Comparison of ENCODE assay signal across 28 mouse cellular contexts in the genomic region with DNA sequence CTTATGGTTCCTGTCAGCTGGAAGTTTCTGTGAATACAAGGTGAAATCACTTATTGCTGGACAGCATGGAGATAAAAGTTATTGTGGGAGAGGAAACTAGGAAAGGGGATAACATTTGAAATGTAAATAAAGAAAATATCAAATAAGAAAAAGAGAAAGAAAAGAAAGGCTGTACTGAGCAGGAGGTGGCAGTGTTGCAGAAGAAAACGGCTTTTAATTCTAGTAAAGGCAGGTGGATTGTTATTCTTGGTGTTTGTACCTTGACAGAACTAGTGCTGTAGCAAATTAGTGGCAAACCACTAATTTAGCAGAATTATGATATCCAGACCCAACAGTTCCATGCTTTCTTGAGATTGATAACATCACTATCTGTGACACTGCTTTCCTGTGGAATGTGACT. TPM values are rescaled to one million over a fixed set of nuclear protein-coding genes. Genes with fewer than 3 reads are reported as not detected.
DNase-seq lines count a peak whose midpoint lies in the region; ATAC-seq and TF ChIP-seq lines count a peak whose summit lies in the region.
"Had no signal": no experiment of that assay in that cellular context is flagged by ENCODE, and none has a peak within 500 bp of the region (broad histone marks: within the 10 kb centered on the region; RNA-seq: fewer than 3 reads in every experiment).

No protein-coding gene starts in this region.

- H3K36me3 ChIP-seq in hindbrain, postnatal 0 days (ENCODE audit: insufficient read depth, low read length): no peaks in the 10 kb centered on the region
- no peaks in the 10 kb centered on the region for H3K36me3 ChIP-seq in hindbrain, embryonic 11.5 days (ENCODE audit: control insufficient read depth, insufficient read depth, low read length)
- no peaks in the 10 kb centered on the region for H3K36me3 ChIP-seq in midbrain, embryonic 11.5 days (ENCODE audit: control insufficient read depth, insufficient read depth, low read length)
- H3K36me3 ChIP-seq in midbrain, embryonic 10.5 days: no peaks in the 10 kb centered on the region
- H3K36me3 ChIP-seq: embryonic facial prominence, embryonic 12.5 days; hindbrain, embryonic 13.5 days; intestine, embryonic 15.5 days; neural tube, embryonic 13.5 days; stomach, embryonic 15.5 days had no signal

- no peaks in the 10 kb centered on the region for H3K4me1 ChIP-seq in hindbrain, postnatal 0 days (ENCODE audit: insufficient read depth, low read length)
- H3K4me1 ChIP-seq in hindbrain, embryonic 11.5 days (replicated peaks; ENCODE audit: control insufficient read depth, insufficient read depth, low read length): no peaks in the 10 kb centered on the region
- H3K4me1 ChIP-seq in midbrain, embryonic 11.5 days (ENCODE audit: control insufficient read depth, insufficient read depth, low read length): no peaks in the 10 kb centered on the region
- no peaks in the 10 kb centered on the region for H3K4me1 ChIP-seq in midbrain, embryonic 10.5 days
- H3K4me1 ChIP-seq: embryonic facial prominence, embryonic 12.5 days; hindbrain, embryonic 13.5 days; intestine, embryonic 15.5 days; neural tube, embryonic 13.5 days; stomach, embryonic 15.5 days had no signal

- TF ChIP-seq POLR2A in brain, embryonic 14.5 days (IDR thresholded peaks at IDR 0.05; ENCODE audit: borderline replicate concordance, extremely low read depth, insufficient read depth, insufficient read length, poor library complexity, severe bottlenecking): no peak

- H3K4me3 ChIP-seq in hindbrain, postnatal 0 days (ENCODE audit: low read length): no peak overlapping the region
- no peak overlapping the region for H3K4me3 ChIP-seq in hindbrain, embryonic 11.5 days (ENCODE audit: low read depth, low read length)
- H3K4me3 ChIP-seq in layer of hippocampus, adult 2 months: no peak overlapping the region
- H3K4me3 ChIP-seq in midbrain, embryonic 11.5 days (ENCODE audit: low read depth, low read length): no peak overlapping the region
- no peak overlapping the region for H3K4me3 ChIP-seq in midbrain, embryonic 10.5 days
- H3K4me3 ChIP-seq: embryonic facial prominence, embryonic 12.5 days; erythroblast, embryonic 14.5 days; gastrocnemius, adult 2 months; hindbrain, embryonic 13.5 days; intestine, embryonic 15.5 days; neural tube, embryonic 13.5 days; stomach, embryonic 15.5 days had no signal

- H3K9ac ChIP-seq in hindbrain, postnatal 0 days (replicated peaks; ENCODE audit: low read length): no peak overlapping the region
- no peak overlapping the region for H3K9ac ChIP-seq in hindbrain, embryonic 11.5 days (ENCODE audit: low read depth, low read length)
- H3K9ac ChIP-seq in midbrain, embryonic 11.5 days (ENCODE audit: low read length): no peak overlapping the region
- H3K9ac ChIP-seq: embryonic facial prominence, embryonic 12.5 days; hindbrain, embryonic 13.5 days; intestine, embryonic 15.5 days; lung, embryonic 14.5 days; neural tube, embryonic 13.5 days; stomach, embryonic 15.5 days had no signal

- no peak overlapping the region for H3K27ac ChIP-seq in hindbrain, postnatal 0 days
- H3K27ac ChIP-seq in hindbrain, embryonic 11.5 days (ENCODE audit: low read depth, low read length): no peak overlapping the region
- no peak overlapping the region for H3K27ac ChIP-seq in layer of hippocampus, adult 2 months
- H3K27ac ChIP-seq in midbrain, embryonic 11.5 days (ENCODE audit: low read depth, low read length): no peak overlapping the region
- no peak overlapping the region for H3K27ac ChIP-seq in midbrain, embryonic 10.5 days (replicated peaks)
- H3K27ac ChIP-seq: embryonic facial prominence, embryonic 12.5 days; gastrocnemius, adult 2 months; hindbrain, embryonic 13.5 days; intestine, embryonic 15.5 days; neural tube, embryonic 13.5 days; stomach, embryonic 15.5 days had no signal

- ATAC-seq in hindbrain, postnatal 0 days: no peak
- no peak for ATAC-seq in hindbrain, embryonic 11.5 days (ENCODE audit: low FRiP score)
- no peak for ATAC-seq in midbrain, embryonic 11.5 days (ENCODE audit: low FRiP score)
- ATAC-seq: forebrain, embryonic 16.5 days; intestine, embryonic 15.5 days had no signal

- TF ChIP-seq CTCF in hindbrain, postnatal 0 days (IDR thresholded peaks at IDR 0.05; ENCODE audit: low read depth): peak; percentile 57
- peak; percentile 77 for TF ChIP-seq CTCF in layer of hippocampus, adult 2 months (conservative IDR thresholded peaks at IDR 0.05)
- no peak for TF ChIP-seq CTCF in brain, embryonic 14.5 days (IDR thresholded peaks at IDR 0.05; ENCODE audit: borderline replicate concordance, extremely low read depth, insufficient read depth, insufficient read length)

- H3K27me3 ChIP-seq in hindbrain, postnatal 0 days (ENCODE audit: insufficient read depth, low read length): no peaks in the 10 kb centered on the region
- no peaks in the 10 kb centered on the region for H3K27me3 ChIP-seq in hindbrain, embryonic 11.5 days (ENCODE audit: control insufficient read depth, insufficient read depth, low read length)
- H3K27me3 ChIP-seq in midbrain, embryonic 11.5 days (ENCODE audit: control insufficient read depth, insufficient read depth, low read length): no peaks in the 10 kb centered on the region
- H3K27me3 ChIP-seq in midbrain, embryonic 10.5 days (ENCODE audit: low read depth, poor library complexity, severe bottlenecking): no peaks in the 10 kb centered on the region
- H3K27me3 ChIP-seq: embryonic facial prominence, embryonic 12.5 days; hindbrain, embryonic 13.5 days; intestine, embryonic 15.5 days; neural tube, embryonic 13.5 days; stomach, embryonic 15.5 days had no signal

- WGBS in hindbrain, postnatal 0 days: 55% methylated on average over 1 of the region's 1 CpGs
- WGBS in hindbrain, embryonic 11.5 days: 72% methylated on average over 1 of the region's 1 CpGs
- WGBS in midbrain, embryonic 11.5 days: 74% methylated on average over 1 of the region's 1 CpGs
- WGBS in midbrain, embryonic 10.5 days: 72% methylated on average over 1 of the region's 1 CpGs

- H3K9me3 ChIP-seq in hindbrain, postnatal 0 days (ENCODE audit: low read length): no peaks in the 10 kb centered on the region
- no peaks in the 10 kb centered on the region for H3K9me3 ChIP-seq in hindbrain, embryonic 11.5 days (ENCODE audit: control insufficient read depth, low read length)
- no peaks in the 10 kb centered on the region for H3K9me3 ChIP-seq in midbrain, embryonic 11.5 days (ENCODE audit: control insufficient read depth, low read length)
- H3K9me3 ChIP-seq in midbrain, embryonic 10.5 days (replicated peaks): no peaks in the 10 kb centered on the region
- H3K9me3 ChIP-seq: embryonic facial prominence, embryonic 12.5 days; hindbrain, embryonic 13.5 days; intestine, embryonic 15.5 days; neural tube, embryonic 13.5 days; stomach, embryonic 15.5 days had no signal

- H3K4me2 ChIP-seq in hindbrain, postnatal 0 days (ENCODE audit: low read depth, low read length): no peak overlapping the region
- H3K4me2 ChIP-seq in hindbrain, embryonic 11.5 days (replicated peaks; ENCODE audit: low read depth, low read length): no peak overlapping the region
- H3K4me2 ChIP-seq in midbrain, embryonic 11.5 days: no peak overlapping the region
- H3K4me2 ChIP-seq: embryonic facial prominence, embryonic 12.5 days; heart, embryonic 11.5 days; hindbrain, embryonic 13.5 days; intestine, embryonic 15.5 days; liver, embryonic 11.5 days; lung, embryonic 14.5 days; neural tube, embryonic 13.5 days; stomach, embryonic 15.5 days had no signal

- DNase-seq in hindbrain, postnatal 0 days (ENCODE audit: low spot score): peak; percentile 46
- no peak for DNase-seq in hindbrain, embryonic 11.5 days (ENCODE audit: low spot score)
- peak in 1 of 2 experiments; percentile 22 for DNase-seq in layer of hippocampus, adult 2 months (ENCODE audit: low spot score in 2 of 2)
- no peak for DNase-seq in layer of hippocampus, adult 9-11 months
- peak; percentile 60 for DNase-seq in midbrain, embryonic 11.5 days (ENCODE audit: low spot score, missing footprints)
- no peak for DNase-seq in midbrain, embryonic 10.5 days (ENCODE audit: low spot score)
- DNase-seq in brain, embryonic 14.5 days (ENCODE audit: low read depth): peak; percentile 12
- no peak for DNase-seq in spleen, postnatal 36 days (ENCODE audit: low spot score in 2 of 2)
- DNase-seq: adrenal gland, adult 2 months; cerebellum, adult 9-10 months; gastrocnemius, adult 2 months; heart, postnatal 10 days; lung, embryonic 14.5 days; lung, postnatal 36 days; right cerebral cortex, adult 18-20 months; thymus, adult 2 months had no signal

RNA-seq across cellular contexts. Expression of gene Gm10358, which starts 52.6 kb away (rescaled TPM):
- total RNA-seq in hindbrain, postnatal 0 days (2014; rRNA removed): 1.6 and 2.7 TPM in 2 replicates
- polyA plus RNA-seq in hindbrain, postnatal 0 days (2015; fragmentation: Nextera tagmentation; extraction: Ambion mirVana): 0.20 TPM in 1 of 2 replicates, not detected in the other
- polyA plus RNA-seq in hindbrain, embryonic 11.5 days (2014; fragmentation: Nextera tagmentation; extraction: Ambion mirVana): 0.15 and 0.37 TPM in 2 replicates
- 1 to 10 TPM in 1 of 2 experiments, not detected in 1; 1.0 TPM for total RNA-seq in layer of hippocampus, adult 2 months (2021)
- 0.26 TPM in 1 of 2 replicates, not detected in the other for polyA plus RNA-seq in midbrain, embryonic 11.5 days (2014; fragmentation: Nextera tagmentation; extraction: Ambion mirVana)
- polyA plus RNA-seq in midbrain, embryonic 10.5 days (2016; fragmentation: Nextera tagmentation; extraction: Ambion mirVana): 0.15 and 0.39 TPM in 2 replicates
- 0.64 and 0.85 TPM in 2 replicates for polyA plus RNA-seq in brain, embryonic 14.5 days (2012; rRNA removed)
- total RNA-seq: heart, postnatal 10 days; megakaryocyte-erythroid progenitor cell, adult 5-6 weeks had no signal
- polyA plus RNA-seq: C2C12; embryonic facial prominence, embryonic 12.5 days; erythroblast, embryonic 14.5 days; hindbrain, embryonic 13.5 days; liver, embryonic 11.5 days; neural tube, embryonic 13.5 days; spleen, adult 2 months had no signal

Comparison
In these comparisons a context has a peak if more than half of its experiments do, and no peak if none do; other contexts are left out.
1. DNase-seq: peak in hindbrain, postnatal 0 days (single experiment), midbrain, embryonic 11.5 days (single experiment) and brain, embryonic 14.5 days (single experiment); none in hindbrain, embryonic 11.5 days (single experiment), layer of hippocampus, adult 9-11 months (single experiment), midbrain, embryonic 10.5 days (single experiment) and spleen, postnatal 36 days (0 of 2).